Mouse (Mus musculus) embryo, embryonic 11.5 days (tissue): Measurements from ENCODE around the gene 2610028H24Rik.

Experiments
- DNase-seq: peaks from one replicate; pipeline ENCODE4 v3.0.0-alpha.2; 2012; ENCODE audit warnings: low read depth, low spot score

The 2610028H24Rik gene

GRCm38 (mm10) chr10:76488265-76488664 lies 39.4 kb downstream of the 2610028H24Rik start:
- no peak for DNase-seq

- no peak for DNase-seq
Measured at GRCm38 (mm10) chr10:76489205-76489604, 40.3 kb downstream of the 2610028H24Rik start.

- no peak for DNase-seq
Measured at GRCm38 (mm10) chr10:76493527-76493926, 44.6 kb downstream of the 2610028H24Rik start.

GRCm38 (mm10) chr10:76495501-76495900 lies 46.6 kb downstream of the 2610028H24Rik start:
- no peak for DNase-seq

GRCm38 (mm10) chr10:76496366-76496765 lies 47.5 kb downstream of the 2610028H24Rik start:
- no peak for DNase-seq

GRCm38 (mm10) chr10:76497522-76497921 lies 48.6 kb downstream of the 2610028H24Rik start:
- no peak for DNase-seq

GRCm38 (mm10) chr10:76504271-76504943 lies 55.5 kb downstream of the 2610028H24Rik start:
- DNase-seq, result no peak

- no peak for DNase-seq
Measured at GRCm38 (mm10) chr10:76505865-76506264, 57.0 kb downstream of the 2610028H24Rik start.
